Mouse (Mus musculus) G1E (cell line): Measurements from ENCODE around the gene Gm17374.

Source experiments
- CTCF ChIP-seq: IDR thresholded peaks from 2 replicates; pipeline ENCODE4 v1.5.1; 2012; ENCODE audit warnings: low read depth, low read length, inconsistent platforms, mixed read lengths
- POLR2AphosphoS5 ChIP-seq: IDR thresholded peaks from 2 replicates; pipeline ENCODE4 v1.6.1; 2012; ENCODE audit warnings: low read depth, low read length, inconsistent platforms; ENCODE audit not compliant: insufficient replicate concordance

- no peak for TF ChIP-seq POLR2AphosphoS5
- TF ChIP-seq CTCF, result no peak
Measured at GRCm38 (mm10) chr2:140108945-140109344, 42.9 kb upstream of the Gm17374 start.
